Mouse (Mus musculus): ENCODE measurements around the gene Atg4a.

Gene Atg4a

DNA sequence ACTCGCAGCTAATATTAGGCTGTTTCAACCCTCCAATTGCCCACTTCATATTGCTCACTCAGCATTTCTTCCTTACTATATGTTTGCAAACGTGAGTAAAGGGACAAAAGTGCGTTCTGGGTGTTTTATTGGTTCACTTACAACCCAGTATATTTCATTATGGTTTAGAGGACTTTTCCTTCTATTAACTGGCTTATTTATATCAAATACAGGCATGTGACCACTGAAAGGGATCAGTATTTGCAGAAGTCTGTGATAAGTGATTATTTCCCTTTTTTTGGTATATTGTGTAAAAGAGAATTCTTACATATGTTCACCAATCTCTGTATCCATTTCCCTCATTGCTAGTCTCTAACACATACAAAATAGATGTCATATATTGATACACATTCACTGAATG is 203.7 kb downstream of the Atg4a start:
- no peak for DNase-seq (ENCODE audit: inconsistent ontology term)

DNA sequence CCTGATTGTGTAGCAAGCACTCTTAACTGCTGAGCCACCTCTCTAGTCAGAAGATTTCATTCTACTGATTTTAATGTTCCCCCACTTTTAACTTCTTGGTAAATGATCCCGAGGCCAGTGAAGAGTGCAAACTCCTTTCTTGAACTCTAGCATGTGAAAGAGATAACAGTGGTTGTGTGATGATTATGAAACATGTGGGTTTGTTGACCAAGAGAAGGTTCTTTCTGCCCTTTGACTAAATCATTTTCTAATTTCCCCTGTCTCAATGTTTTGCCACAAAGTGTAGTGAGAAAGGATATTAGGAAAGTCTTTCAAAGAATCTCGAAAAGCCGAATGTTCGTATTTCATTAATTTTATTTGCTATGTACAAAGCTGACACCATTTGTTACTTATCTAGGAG is 208.4 kb downstream of the Atg4a start:
- no peak for DNase-seq (ENCODE audit: inconsistent ontology term)

DNA sequence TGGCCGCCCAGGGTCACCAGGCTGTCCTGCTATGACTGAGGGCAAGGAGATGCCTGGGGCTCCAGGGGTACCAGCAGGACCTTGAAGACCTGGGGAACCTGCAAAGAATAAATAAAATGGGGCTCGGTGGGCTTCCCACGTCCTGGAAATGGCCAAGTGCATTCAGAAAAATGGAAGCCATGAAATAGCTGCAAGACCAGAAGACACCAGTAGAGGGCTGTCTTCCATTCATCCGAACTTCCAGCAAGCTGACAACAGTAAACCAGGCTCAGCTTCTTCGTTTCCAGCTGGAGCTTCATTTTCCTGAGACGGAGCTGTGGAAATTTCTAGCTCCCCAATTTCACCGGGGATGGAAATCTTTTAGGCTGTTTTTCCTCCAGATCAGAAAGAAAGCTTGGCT is 218.6 kb downstream of the Atg4a start:
- peak; percentile 16 for DNase-seq (ENCODE audit: inconsistent ontology term)

DNA sequence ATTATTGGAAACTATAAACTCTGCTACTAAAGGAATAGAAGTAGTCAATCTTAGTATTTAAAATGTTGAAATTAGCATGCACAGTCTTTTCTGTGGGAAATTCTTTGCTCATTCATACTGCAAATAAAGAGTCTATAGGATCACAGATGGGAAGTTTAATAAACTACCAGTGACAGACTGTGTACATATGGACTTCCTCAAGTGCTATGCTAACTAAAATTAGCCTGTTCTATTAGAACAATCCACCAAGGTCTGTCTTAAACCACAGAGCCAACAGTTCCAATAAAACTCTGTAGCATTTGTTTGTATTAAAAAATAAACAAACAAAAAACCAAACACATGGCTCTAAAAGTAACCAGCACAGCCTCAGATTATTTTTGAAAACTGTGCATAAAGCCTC is 238.3 kb downstream of the Atg4a start:
- DNase-seq (ENCODE audit: inconsistent ontology term) = no peak

DNA sequence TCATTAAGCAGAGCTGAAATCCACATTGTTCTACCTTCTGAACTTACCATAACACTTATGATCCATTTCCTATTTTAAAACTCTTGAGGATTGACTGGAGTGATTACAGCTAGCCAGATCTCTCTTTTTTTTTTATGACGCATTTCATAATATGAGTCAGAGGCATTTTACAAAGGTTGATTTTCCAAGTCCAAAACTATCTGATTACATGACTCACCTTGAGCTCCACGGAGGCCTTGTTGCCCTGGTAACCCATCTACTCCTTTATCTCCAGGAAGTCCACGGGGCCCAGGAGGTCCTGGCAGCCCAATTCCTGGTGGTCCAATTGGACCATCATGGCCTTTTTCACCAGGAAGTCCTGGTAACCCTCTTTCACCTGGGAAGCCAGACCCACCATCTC is 242.3 kb downstream of the Atg4a start:
- DNase-seq (ENCODE audit: inconsistent ontology term) = no peak

DNA sequence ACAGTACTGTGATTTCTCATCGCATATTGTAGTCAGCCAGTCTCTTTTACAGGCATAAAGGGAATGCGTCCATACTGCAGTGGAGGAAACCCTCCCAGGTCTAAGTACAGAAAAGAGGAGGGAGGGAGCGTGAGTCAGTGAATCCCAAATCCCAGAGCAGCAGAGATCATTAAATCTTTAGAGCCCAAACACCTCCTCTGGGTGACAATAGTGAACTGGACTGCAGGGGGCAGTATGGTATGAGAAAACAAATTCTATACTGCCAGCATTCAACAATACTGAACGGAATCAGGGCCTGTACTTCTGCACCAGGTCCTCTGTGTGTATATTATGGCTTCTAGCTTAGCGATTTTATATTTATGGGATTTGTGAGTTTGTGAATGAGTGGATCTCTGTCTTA is 256.1 kb downstream of the Atg4a start:
- DNase-seq (ENCODE audit: inconsistent ontology term) = peak; percentile 6

All from Muller cell, postnatal 12 days (primary cell).